Comparison of ENCODE assay signal across 15 mouse cellular contexts in genomic region chr15:74325543-74325942, GRCm38 (mm10).
DNase-seq lines count a peak whose midpoint lies in the region; ATAC-seq lines count a peak whose summit lies in the region.
"Had no signal": no experiment of that assay in that cellular context is flagged by ENCODE, and none has a peak within 500 bp of the region (broad histone marks: within the 10 kb centered on the region; RNA-seq: fewer than 3 reads in every experiment).

No protein-coding gene starts in this region.

- no peaks in the 10 kb centered on the region for H3K9me3 ChIP-seq in hindbrain, embryonic 12.5 days (replicated peaks)
- H3K9me3 ChIP-seq in hindbrain, embryonic 10.5 days = no peaks in the 10 kb centered on the region
- H3K9me3 ChIP-seq in midbrain, embryonic 16.5 days (replicated peaks; ENCODE audit: control insufficient read depth, low read length, poor library complexity, severe bottlenecking) = no peaks in the 10 kb centered on the region
- H3K9me3 ChIP-seq: embryonic facial prominence, embryonic 15.5 days; limb, embryonic 15.5 days had no signal

- H3K27ac ChIP-seq in hindbrain, embryonic 12.5 days = no peak overlapping the region
- H3K27ac ChIP-seq in hindbrain, embryonic 10.5 days = no peak overlapping the region
- H3K27ac ChIP-seq in midbrain, embryonic 16.5 days (ENCODE audit: low read length) = no peak overlapping the region
- H3K27ac ChIP-seq: embryonic facial prominence, embryonic 15.5 days; limb, embryonic 15.5 days had no signal

- peaks cover 16% of the 10 kb centered on the region for H3K4me1 ChIP-seq in hindbrain, embryonic 12.5 days
- H3K4me1 ChIP-seq in hindbrain, embryonic 10.5 days (replicated peaks) = peaks cover 20% of the 10 kb centered on the region
- H3K4me1 ChIP-seq in midbrain, embryonic 16.5 days (ENCODE audit: control insufficient read depth, insufficient read depth, low read length) = peaks cover 7% of the 10 kb centered on the region; the same call in 1 of the 2 replicates
- H3K4me1 ChIP-seq: embryonic facial prominence, embryonic 15.5 days had no signal

- H3K4me3 ChIP-seq in hindbrain, embryonic 12.5 days = no peak overlapping the region
- H3K4me3 ChIP-seq in hindbrain, embryonic 10.5 days = no peak overlapping the region
- H3K4me3 ChIP-seq in midbrain, embryonic 16.5 days (ENCODE audit: low read depth, low read length) = no peak overlapping the region
- H3K4me3 ChIP-seq: embryonic facial prominence, embryonic 15.5 days; limb, embryonic 15.5 days had no signal

- 42% methylated on average over 9 of the region's 9 CpGs for WGBS in hindbrain, embryonic 12.5 days
- 57% methylated on average over 9 of the region's 9 CpGs for WGBS in hindbrain, embryonic 10.5 days
- 43% methylated on average over 9 of the region's 9 CpGs for WGBS in midbrain, embryonic 16.5 days

- ATAC-seq in hindbrain, embryonic 12.5 days (ENCODE audit: low FRiP score) = 0 out of 2 replicates have a peak, but pooled peaks have one; percentile 21
- peak; percentile 35 for ATAC-seq in frontal cortex, adult (ENCODE audit: low TSS enrichment)
- peak; percentile 4; the same call in 1 of the 2 replicates for ATAC-seq in midbrain, embryonic 16.5 days
- ATAC-seq: activated CD4-positive, CD25-positive, alpha-beta regulatory T cell, adult 4 months had no signal

- H3K4me2 ChIP-seq in hindbrain, embryonic 12.5 days (replicated peaks) = no peak overlapping the region
- H3K4me2 ChIP-seq in midbrain, embryonic 16.5 days (ENCODE audit: low read length) = no peak overlapping the region
- H3K4me2 ChIP-seq: embryonic facial prominence, embryonic 15.5 days; limb, embryonic 15.5 days had no signal

- no peak for DNase-seq in hindbrain, embryonic 10.5 days (ENCODE audit: low spot score)
- peak; percentile 64 for DNase-seq in layer of hippocampus, adult 9-11 months
- DNase-seq in kidney, adult 8-10 months = no peak
- no peak for DNase-seq in adipocyte (ENCODE audit: low spot score)
- no peak for DNase-seq in ovary, adult 18-20 months (ENCODE audit: low spot score)
- DNase-seq: B cell, adult 2 months; heart, postnatal 4 days; kidney, postnatal 10 days; thymus, adult 2 months had no signal

- H3K36me3 ChIP-seq in hindbrain, embryonic 12.5 days = no peaks in the 10 kb centered on the region
- H3K36me3 ChIP-seq in hindbrain, embryonic 10.5 days = no peaks in the 10 kb centered on the region
- no peaks in the 10 kb centered on the region for H3K36me3 ChIP-seq in midbrain, embryonic 16.5 days (ENCODE audit: control insufficient read depth, insufficient read depth, low read length)
- H3K36me3 ChIP-seq: embryonic facial prominence, embryonic 15.5 days; limb, embryonic 15.5 days had no signal

- H3K9ac ChIP-seq in hindbrain, embryonic 12.5 days = no peak overlapping the region
- H3K9ac ChIP-seq in midbrain, embryonic 16.5 days (ENCODE audit: low read depth, low read length) = no peak overlapping the region
- H3K9ac ChIP-seq: embryonic facial prominence, embryonic 15.5 days; limb, embryonic 15.5 days had no signal

- H3K27me3 ChIP-seq in hindbrain, embryonic 12.5 days = peaks cover 4% of the 10 kb centered on the region; the same call in 1 of the 2 replicates
- no peaks in the 10 kb centered on the region for H3K27me3 ChIP-seq in hindbrain, embryonic 10.5 days (ENCODE audit: insufficient read depth, poor library complexity, severe bottlenecking)
- H3K27me3 ChIP-seq in midbrain, embryonic 16.5 days (ENCODE audit: control insufficient read depth, insufficient read depth, low read depth, low read length) = no peaks in the 10 kb centered on the region
- H3K27me3 ChIP-seq: embryonic facial prominence, embryonic 15.5 days; limb, embryonic 15.5 days had no signal
